Mouse (Mus musculus) frontal cortex, postnatal 10 days (tissue): ENCODE measurements around the gene Sh3d19.
"Not testable (repeated sequence)": the region's sequence is repeated elsewhere in the genome, so short reads cannot be mapped to it uniquely, and the experiment has no call there.

ENCODE experiments used
- DNase-seq, 2 experiments: peaks; one replicate each; pipeline ENCODE4 v3.0.0; 2022; ENCODE audit warnings: low spot score in 2 of 2, mixed read lengths in 1 of 2

Gene Sh3d19

DNA sequence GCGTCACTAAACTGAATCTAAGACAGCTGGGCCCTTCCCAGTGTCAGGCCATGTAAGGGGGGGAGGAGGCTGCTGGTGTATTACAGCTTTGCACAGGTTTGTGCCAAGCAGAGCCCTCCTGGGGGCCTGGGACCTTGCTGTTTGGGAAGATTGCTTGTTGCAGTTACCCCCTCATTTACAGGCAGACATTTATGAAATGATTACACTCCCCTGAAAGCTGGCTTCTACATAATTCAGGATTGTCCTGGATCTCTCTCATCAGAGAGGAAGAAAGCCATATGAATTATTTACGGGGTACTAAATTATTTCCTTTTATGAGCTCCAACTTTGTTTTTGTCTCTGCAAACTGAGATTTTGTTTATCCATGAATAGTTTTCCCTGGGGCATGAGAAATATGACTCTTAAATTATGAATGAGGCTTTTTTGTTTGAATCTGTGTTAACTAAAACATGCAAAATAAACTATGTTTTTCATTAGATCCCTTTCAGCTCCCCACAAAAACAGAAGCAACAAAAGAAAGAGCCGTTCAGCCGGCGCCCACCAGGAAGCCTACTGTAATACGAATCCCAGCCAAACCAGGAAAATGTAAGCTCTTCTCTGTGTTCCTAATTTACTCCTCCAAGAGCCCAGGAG is 122.4 kb downstream of the Sh3d19 start:
- no peak for DNase-seq

DNA sequence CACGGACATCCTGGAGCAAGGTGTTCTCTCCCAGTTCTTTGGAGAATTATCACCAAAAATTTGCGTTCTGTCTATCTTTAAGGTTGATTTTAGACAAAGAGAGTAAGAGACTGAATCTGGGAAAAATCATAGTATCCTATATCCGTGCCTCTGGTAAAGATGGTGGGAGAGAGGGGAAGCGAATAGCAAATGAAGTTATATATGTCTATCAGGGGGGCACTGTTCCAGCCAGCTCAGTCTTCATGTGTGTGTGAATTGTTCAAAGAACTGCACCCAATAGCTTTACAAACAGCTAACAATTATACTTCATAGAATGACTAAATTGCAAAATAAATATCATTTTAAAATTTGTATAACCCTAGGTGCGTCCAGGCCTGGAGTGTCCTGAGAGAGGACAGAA is 123.0 kb downstream of the Sh3d19 start:
- no peak for DNase-seq

DNA sequence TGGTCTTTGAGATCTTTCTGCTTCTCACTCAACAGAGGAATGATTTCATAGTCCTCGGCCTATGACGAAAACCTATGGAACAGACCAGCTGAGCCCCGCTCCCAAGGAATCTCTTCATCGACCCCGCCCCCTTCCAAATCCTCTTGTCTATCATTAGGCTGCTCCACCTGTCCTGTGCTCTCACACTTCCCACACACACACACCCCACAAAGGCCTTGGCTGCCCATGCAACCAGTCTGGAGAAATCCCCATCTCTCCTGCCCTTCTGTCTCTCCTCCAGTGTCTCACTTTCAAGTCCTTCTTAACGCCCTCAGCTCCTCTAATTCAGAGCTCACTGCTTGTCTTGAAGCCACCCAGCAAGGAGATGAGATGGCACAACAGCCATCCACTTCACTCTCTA is 131.0 kb downstream of the Sh3d19 start:
- no peak for DNase-seq

DNA sequence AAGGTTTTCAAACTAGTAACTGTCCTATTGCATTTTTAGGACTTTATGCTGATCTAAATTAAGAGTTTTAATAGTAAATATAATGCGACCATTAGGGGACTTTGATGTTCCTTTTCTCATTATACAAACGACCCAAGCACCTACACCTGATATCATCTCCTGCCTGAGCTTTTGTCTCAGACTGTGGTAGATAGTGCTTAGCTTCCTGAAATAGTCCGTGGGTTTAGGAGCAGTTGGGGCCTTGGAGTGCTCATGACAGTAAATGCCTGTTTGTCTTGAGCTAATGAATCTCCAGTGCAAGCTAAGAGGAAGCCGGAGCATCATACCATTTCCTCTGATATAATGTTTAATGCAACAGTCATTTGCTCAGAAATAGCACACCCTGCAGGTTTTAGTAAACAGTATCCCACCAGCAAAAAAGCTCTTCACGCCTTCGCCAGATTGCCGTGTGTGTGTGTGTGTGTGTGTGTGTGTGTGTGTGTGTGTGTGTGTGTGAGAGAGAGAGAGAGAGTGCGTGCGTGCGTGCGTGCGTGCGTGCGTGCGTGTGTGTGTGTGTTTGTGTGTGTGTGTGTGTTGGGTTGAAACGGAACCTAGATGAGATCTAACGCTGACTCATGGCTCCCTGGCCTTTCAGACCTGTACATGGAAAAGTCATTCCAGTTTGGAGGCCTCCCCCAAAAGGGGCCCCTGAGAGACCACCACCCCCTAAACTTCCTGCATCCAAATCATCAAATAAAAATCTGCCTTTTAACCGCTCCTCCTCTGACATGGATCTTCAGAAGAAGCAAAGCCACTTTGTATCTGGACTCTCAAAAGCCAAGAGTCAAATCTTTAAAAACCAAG is 132.8 kb downstream of the Sh3d19 start:
- no peak for DNase-seq

DNA sequence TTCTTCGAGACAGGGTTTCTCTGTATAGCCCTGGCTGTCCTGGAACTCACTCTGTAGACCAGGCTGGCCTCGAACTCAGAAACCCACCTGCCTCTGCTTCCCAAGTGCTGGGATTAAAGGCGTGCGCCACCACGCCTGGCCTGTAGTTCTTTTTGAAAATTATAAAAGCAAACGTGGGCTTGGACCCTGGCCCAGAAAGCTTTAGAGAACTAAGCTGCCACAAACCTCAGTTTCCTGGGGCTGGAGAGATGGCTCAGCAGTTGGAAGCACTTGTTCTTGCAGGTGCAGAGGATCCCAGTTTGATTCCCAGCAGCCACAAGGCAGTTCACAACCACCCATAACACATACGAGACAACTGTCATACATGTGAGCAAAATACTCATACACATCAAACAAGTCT is 133.5 kb downstream of the Sh3d19 start:
- not testable (repeated sequence) for DNase-seq

DNA sequence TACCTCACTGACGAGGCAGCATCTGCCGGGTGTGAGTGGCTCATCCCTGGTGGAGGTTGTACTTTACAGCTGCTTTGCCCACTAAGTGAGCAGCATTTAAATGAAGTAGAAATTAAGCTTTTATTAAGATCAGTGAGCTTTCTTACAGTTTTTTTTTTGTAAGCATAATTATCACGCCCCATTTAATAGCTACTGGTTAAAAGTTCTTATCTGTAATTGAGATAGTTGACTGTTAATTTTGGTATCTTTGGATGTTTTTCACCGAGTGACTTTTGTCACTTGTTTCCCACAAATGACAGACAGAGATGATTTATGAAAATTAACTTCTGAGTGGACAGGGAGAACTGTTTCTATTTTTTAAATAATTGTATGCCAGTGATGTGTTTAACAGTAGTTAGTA is 134.0 kb downstream of the Sh3d19 start:
- DNase-seq = no peak

DNA sequence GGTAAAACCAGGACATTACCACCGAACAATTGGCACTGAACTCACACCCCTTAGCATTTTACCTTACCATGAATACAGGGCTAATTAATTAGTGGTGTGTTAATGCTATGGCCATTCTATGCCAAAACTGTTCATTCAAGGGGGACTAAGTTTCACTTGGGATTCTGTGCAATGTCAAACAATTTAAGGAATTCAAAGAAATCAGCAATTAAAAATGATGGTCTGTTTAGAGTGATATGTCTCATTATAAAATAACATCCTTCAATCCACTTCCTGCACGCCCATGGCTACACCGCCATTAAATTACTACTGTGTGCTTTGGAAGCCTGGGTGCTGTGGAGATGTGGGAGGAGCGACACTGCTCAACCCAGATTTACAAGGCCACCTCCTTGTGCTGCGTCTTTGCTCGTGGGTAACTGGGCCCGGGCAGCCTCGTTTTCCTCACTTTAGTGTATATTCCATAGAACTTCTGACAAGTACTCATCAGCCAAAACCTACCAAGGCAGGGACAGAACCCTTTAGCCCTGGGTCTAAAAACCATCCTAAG is 135.2 kb downstream of the Sh3d19 start:
- no peak for DNase-seq

DNA sequence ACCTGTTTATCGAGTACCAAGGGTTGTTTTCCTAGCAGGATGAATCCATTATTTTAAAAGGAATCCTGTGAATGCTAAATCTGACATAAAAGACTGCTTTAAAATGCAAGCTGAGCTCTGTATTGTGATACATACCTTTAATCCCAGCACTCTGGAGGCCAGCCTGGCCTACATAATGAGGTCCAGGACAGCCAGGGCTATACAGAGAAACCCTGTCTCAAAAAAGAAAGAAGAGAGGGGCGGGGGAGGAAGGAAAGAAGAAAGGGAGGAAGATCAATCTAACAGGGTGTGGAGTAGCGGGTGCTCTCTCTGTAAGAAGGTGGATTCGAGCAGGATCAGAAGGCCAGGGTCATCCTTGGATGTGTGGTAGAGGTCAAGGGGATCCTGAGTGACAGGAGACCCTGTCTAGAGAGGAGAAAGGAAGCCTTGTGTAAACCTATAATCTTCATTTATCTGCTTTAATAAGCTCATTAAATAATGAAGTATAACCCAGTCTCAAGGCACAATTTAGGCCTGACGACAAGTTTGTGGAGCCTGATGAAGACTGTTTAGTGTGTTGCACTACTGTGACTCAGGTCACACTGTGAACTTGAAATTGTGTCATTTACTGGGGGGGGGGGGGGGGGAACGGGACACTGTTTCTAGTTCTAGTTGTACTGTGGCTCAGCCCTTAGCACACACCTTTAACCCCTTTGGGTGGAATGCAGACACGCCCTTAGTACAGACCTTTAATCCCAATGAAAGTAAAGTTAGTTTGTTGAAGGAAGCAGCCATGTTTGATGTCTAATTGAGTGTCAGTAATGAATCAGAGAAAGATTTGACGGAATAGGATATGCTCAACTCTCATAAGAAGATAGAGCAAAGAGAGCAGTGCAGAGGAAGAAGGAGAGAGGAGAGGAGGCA is 137.0 kb downstream of the Sh3d19 start:
- no peak for DNase-seq

DNA sequence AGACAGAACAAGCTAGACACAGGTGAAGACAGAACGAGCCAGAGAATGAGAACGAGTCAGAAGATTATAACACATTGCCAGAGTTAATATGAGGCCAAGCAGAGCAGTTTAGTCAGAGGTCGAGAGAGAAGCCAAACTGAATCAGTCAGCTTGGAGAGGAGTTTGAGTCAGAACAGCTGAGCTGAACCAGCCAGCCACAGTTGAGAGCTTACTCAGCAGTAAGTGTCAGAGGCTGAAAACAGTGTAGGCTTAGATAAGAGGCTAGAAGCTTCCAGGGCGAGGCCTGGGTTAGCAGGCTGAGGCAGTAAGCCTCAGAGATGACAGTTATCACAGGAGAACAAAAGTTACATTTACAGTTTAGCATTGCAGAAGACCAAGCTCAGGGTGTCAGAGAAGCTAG is 137.7 kb downstream of the Sh3d19 start:
- no peak for DNase-seq

DNA sequence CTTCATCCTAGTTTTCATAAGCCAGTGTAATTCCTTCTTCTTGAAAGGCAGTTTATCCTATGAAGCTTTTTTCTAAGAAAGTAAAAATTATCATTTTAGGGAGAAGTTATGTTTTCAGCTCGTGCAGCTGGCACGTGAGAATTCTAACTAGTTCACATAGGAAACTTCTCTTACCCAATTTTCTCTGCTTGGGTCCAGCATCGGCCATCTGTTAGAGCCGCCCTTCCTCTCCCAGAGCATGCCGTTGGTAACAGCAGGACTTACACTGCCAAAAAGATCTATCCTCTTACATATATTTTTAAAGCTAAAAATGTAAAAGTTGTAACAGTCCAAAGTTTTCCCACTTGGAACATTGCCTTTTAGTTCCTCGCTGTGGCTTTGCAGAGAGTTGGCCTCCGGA is 138.2 kb downstream of the Sh3d19 start:
- no peak for DNase-seq

DNA sequence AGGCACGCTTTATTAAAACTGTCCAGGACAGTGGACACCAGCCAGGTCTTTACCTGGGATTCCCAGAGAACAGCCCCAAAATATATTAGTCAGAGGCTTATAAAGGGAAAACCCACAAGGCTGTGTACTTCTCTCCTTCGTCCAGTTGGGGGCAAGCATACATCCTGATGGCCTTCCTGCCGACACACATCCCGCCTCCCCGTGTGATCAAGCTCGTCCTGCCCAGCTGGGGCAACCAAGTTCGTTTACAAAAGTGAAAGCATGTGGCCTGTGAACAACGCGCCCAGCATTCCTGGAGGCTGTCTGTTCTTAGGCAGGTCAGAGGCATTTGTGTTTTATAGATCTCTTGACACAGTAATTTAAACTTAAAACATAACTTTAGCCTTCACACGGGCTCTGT is 139.2 kb downstream of the Sh3d19 start:
- no peak for DNase-seq

DNA sequence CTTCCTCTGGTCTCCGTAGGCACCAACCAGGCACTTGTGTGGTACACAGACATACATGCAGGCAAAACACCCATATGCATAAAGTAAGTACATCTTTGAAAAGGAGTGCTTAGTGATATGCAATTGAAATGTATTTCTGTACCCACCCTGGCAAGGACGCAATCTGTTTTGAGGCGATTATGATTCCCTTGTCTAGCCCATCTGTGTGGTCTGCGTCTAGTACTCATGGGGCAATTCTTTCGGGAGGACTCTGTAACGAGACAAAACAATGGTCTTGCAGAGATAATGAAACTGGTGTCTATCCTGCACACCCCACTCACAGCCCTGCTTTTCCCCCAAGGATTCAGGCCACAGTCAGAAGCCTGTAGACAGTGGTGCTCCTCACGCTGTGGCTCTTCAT is 141.9 kb downstream of the Sh3d19 start:
- DNase-seq = no peak

DNA sequence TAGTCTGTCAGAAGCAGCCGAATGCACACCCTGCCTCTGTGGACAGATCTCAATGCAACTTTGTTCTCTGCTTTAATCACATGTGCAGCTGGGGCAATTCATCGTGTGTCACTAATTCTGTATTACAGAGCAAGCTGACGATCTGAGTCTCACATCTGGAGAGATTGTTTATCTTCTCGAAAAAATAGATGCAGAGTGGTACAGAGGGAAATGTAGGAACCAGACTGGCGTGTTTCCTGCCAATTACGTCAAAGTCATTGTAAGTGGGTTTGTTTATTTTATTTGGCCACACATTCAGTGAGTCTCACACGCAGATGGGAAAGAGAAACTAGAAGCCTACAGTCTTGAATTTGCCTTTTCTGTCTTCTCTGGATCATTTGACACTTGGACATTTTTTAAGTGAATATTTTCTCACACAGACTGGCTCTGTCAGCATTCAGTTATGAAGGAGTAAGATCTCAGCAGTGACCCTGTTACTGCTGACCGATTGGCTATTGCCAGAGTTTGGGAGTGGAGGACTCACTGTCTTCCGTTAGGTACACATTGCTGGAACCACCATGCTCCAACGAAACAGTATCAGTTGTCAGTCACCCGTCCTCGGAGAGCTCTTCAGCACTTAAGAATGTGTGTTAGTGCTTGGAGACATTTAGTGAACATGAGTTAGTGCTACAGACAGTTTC is 143.9 kb downstream of the Sh3d19 start:
- no peak for DNase-seq

DNA sequence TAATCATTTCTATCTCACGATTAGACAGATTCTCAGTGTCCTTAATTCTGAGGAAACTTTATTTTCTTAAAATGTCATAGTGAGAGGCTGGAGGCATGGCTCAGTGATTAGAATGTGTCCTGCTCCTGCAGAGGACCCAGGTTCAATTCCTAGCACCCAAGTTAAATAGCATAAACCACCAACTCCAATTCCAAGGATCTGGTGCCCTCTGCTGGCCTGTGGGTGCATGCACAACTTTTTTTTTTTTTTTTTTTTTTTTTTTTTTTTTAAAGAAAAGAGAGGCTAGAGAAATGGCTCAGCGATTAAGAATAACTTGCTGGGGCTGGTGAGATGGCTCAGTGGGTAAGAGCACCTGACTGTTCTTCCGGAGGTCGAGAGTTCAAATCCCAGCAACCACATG is 146.0 kb downstream of the Sh3d19 start:
- no peak for DNase-seq

DNA sequence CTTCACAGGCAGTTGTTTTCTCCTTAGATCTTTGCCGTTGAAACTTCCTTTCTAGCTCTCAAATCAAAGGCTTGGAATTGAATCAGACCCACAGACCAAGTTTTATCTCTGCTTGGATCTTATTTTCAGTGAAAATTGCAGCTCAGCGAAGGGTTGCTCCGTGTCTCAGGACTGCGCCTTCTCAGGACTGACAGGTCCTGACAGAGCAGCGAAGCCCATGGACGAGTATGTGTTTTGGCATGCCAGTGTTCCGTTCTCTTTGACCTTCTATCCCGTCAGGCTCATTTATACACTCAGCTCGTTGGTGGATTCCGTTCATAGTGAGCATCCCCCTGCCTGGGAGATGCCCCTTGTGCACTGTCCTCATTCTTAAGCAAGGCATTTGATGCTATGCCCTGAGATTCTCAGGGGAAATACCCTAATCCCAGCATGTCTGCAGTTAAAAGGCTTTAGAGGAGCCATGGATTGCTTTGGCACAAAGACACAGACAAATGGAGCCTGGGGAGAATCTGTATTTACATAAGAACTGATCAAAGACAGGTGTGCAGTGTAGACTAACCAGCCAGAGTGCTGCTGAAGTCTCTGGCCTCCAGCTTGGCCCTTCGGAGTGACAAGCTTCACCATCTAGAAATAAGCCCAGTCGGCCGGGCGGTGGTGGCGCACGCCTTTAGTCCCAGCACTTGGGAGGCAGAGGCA is 148.5 kb downstream of the Sh3d19 start:
- no peak for DNase-seq

DNA sequence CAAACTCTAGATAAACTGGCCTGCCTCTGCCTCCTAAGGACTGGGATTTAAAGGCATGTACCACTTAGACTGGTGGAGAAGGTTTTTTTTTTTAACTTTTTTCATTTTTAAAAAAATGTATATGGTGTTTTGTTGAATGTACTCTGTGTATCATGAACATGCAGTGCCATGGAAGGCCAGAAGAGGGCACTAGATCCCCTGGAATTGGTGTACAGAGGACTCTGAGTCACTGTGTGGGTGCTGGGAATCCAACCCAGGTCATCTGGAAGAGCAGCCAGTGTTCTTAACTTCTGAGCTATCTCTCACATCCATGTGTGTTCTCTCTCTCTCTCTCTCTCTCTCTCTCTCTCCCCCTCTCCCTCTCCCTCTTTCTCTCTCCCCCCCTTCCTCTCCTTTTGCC is 151.2 kb downstream of the Sh3d19 start:
- DNase-seq = no peak

DNA sequence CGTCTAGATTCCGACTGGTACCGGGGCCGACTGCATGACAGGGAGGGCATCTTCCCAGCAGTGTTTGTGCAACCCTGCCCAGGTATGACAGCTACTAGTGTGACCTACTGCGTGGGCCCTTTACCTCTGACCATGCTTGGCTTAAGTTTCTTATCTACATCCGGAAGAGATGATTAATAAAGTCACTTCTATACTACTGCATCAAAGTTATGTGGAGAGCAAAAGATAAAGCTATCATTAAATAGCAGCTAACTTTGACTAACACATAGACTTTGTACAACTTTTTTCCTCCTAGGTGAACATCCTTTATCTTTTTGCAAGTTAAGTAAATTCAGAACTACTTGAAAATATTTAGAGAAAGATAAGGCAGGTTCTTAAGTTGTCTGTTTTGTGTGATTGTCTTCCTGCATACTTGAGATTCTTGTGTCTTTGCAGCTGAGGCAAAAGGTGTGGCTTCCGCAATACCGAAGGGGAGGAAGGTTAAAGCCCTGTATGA is 152.4 kb downstream of the Sh3d19 start:
- DNase-seq = no peak

DNA sequence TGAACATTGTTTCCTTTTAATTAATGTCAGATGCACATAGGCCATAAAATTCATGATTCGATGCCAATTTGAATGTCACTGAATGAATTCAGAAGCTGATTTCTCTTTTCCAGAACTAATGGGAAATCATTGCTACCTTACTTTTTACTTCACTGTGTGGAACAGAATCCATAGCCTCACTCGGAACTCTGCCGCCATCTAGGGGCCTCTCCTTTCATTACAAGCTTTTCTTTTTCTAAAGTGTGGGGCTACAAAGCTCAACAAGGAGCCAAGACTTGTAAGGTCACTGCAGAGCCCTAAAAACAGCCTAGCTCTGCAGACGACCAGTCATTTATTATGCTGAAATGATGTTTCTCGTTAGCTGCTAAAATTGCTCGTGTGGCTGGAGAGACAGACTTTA is 158.8 kb downstream of the Sh3d19 start:
- DNase-seq = peak; percentile 39 to 68

DNA sequence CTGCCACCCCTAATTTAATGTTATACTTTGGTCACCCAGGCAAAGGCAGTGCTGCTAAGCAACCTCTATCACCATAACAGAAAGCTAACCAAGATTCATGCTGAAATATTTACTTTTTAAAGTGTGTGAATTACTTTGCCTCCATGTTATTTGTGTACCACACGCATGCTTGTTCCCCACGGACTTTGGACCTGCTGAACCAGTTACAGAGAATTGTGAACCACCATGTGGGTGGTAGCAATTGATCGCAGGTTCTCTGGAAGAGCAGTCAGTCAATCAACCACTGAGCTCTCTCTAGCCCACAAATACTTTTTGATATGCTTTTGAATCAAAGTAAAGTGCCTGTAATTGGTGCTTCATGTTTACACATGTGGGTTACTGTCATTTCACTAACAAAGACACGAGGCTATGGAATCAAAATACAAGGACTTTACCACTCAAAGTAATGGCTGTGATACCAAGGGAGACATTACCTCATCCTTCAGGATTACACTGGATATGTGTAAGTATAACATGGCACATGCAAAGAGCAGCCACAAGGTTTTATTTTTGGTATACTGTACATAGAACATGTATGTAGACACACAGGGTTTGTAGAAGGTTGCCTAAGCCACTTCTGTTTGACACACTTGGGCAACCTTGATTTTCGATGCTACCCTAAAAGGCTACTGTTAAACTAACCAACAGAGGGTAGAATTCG is 164.2 kb downstream of the Sh3d19 start:
- DNase-seq = no peak

DNA sequence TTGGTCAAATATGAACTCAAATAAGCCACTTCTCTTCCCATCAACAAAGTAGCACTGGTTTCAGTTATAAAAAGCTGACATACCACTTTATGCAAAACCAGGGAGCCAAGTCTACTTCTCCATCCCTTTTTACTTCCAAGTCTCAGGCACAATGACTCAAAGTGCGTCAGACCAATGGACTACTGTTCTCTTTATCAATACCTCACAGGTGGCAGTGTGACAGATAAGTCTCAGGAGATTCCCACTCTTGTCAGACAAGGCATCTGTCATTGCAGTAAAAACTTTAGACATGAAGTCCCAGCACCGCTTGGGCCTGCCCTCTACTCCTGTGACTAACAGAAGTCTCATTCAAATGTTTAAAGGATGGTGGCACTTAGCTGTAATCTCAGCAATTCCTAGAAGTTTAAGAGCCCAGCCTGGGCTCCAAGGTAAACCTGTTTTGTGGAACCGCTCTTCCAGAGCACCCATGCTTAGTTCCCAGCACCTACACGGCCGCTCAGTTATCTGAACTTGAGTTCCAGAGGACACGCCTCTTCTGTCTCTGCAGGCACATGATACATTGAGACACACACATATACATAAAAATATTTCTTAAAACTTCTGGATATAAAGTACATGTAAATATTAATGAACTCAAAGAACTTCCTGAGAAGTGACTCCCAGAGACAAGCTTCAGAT is 165.1 kb downstream of the Sh3d19 start:
- DNase-seq = no peak
